Mouse (Mus musculus) heart, postnatal 0 days (tissue): ENCODE data around the gene Map2. TPM values are rescaled to one million over a fixed set of nuclear protein-coding genes. Genes with fewer than 3 reads are reported as not detected.

Experiments used
- ATAC-seq: fragments of 200-750 bp; cut with Nextera tagmentation; 2 replicates; pipeline ENCODE4 v1.8.0; 2017; ENCODE audit warnings: low read depth, moderate number of reproducible peaks, moderate library complexity; ENCODE audit not compliant: insufficient read depth
- DNase-seq: peaks from one replicate; pipeline ENCODE4 v3.0.0-alpha.2; 2016; ENCODE audit warnings: low spot score
- H3K27ac ChIP-seq: fragments of 300-500 bp; sonication (generic); 2 replicates; pipeline ENCODE4 v1.5.1; 2014; ENCODE audit warnings: low read depth, mild to moderate bottlenecking
- H3K27me3 ChIP-seq: fragments of 300-500 bp; sonication (generic); 2 replicates; pipeline ENCODE4 v1.6.1; 2014; ENCODE audit warnings: low read length, mixed read lengths; ENCODE audit not compliant: control insufficient read depth, insufficient read depth
- H3K36me3 ChIP-seq: fragments of 300-500 bp; sonication (generic); replicated peaks from 2 replicates; pipeline ENCODE4 v1.6.1; 2014; ENCODE audit warnings: low read length, mixed read lengths; ENCODE audit not compliant: control insufficient read depth, insufficient read depth
- H3K4me1 ChIP-seq: fragments of 300-500 bp; sonication (generic); 2 replicates; pipeline ENCODE4 v1.6.1; 2014; ENCODE audit warnings: antibody characterized with exemption; ENCODE audit not compliant: control insufficient read depth, insufficient read depth
- H3K4me2 ChIP-seq: fragments of 300-500 bp; sonication (generic); 2 replicates; pipeline ENCODE4 v1.6.1; 2014; ENCODE audit warnings: low read depth, mild to moderate bottlenecking, low read length, moderate library complexity
- H3K4me3 ChIP-seq: fragments of 300-500 bp; sonication (generic); 2 replicates; pipeline ENCODE4 v1.5.1; 2014; ENCODE audit warnings: low read depth, low read length
- H3K9ac ChIP-seq: fragments of 300-500 bp; sonication (generic); replicated peaks from 2 replicates; pipeline ENCODE4 v1.6.1; 2014; ENCODE audit warnings: low read depth, low read length, mixed read lengths
- H3K9me3 ChIP-seq: fragments of 300-500 bp; sonication (generic); replicated peaks from 2 replicates; pipeline ENCODE4 v1.6.1; 2016; ENCODE audit warnings: low read length; ENCODE audit not compliant: control insufficient read depth
- CTCF ChIP-seq: IDR thresholded peaks from 2 replicates; pipeline ENCODE4 v1.5.1; 2016; ENCODE audit warnings: antibody characterized with exemption, control low read depth, low read depth
- EP300 ChIP-seq: IDR thresholded peaks from 2 replicates; pipeline ENCODE4 v1.6.1; 2016; ENCODE audit warnings: antibody characterized with exemption, low read depth
- WGBS: fragments of 180-500 bp; shearing (Covaris S2); extraction: QIAGEN DNeasy Blood & Tissue Kit; methylation state at CpG from one replicate; pipeline ENCODE4 v1.1.7; 2014; 5-methylcytosine and 5-hydroxymethylcytosine counted together
- polyA plus RNA-seq: library from polyadenylated mRNA; unstranded; fragments of >200 nt; fragmentation: Nextera tagmentation; extraction: Ambion mirVana; gene quantifications from 2 replicates; pipeline ENCODE4 v1.2.1, GENCODE M21; 2015
- total RNA-seq: library from RNA; depleted of rRNA; stranded (reverse); fragments of >200 nt; gene quantifications from 2 replicates; pipeline ENCODE4 v1.2.3, GENCODE M21; 2014; ENCODE audit warnings: low replicate concordance

The Map2 gene
- total and polyA plus RNA-seq, 2 experiments from 2014 or later: 0.97 to 19.9 TPM

DNA sequence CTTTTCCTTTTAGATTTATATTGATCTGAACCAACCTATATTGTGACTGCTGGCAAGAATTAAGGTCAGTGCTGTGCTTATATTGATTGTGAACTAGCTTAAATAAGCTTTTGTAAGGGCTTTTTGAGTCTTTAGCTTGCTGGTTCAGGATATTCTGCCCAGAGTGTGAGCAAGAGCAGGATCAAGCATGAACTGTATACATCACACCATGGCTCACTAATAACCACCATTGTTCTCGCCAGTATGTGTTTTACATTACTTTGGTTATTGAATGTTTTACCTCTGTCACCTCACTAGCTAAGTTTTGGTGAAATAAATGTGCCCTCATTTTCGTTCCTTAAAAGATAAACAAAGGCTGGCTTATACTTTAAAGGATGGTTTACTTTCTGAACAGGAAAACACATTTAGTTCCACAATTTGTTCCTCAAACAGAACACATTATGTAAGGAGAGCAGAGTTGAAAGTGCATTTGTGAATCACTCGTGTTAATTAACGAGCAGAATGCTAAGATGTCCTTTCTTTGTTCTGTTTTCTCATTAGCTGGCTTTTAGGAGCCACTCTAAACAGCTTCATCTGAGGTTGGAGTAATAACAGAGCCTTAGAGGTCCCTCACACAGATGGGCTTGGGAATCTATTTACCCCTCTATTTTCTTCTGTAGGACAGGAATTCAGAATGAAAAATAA, 76.7 kb downstream of the Map2 start:
- H3K36me3 ChIP-seq: no peaks in the 10 kb centered on the region
- H3K4me2 ChIP-seq: no peak overlapping the region
- 64% methylated on average over 4 of the region's 4 CpGs for WGBS
- no peaks in the 10 kb centered on the region for H3K4me1 ChIP-seq
- H3K4me3 ChIP-seq: no peak overlapping the region
- TF ChIP-seq CTCF (no peak), EP300 (no peak)
- H3K27ac ChIP-seq: no peak overlapping the region
- no peaks in the 10 kb centered on the region for H3K9me3 ChIP-seq
- DNase-seq (no peak), ATAC-seq (no peak)
- H3K27me3 ChIP-seq: no peaks in the 10 kb centered on the region
- H3K9ac ChIP-seq: no peak overlapping the region

DNA sequence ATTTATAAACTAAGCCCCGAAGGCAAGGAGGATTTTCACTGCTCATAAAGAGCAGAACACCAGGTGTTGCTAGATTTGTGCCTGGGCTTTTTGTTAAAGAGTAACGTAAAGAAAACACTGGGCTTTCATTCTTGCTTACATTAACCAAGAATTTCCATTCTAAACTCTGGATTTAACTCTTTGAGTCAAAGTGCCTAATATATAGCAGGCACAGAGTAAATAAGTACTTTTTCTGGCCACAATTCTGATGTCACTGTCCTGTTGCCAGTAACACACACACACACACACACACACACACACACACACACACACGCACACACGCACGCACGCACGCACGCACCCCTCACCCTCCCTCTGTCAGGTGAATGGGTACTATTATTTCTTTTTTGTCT, 77.3 kb downstream of the Map2 start:
- H3K9ac ChIP-seq: no peak overlapping the region
- H3K27me3 ChIP-seq: no peaks in the 10 kb centered on the region
- H3K9me3 ChIP-seq: no peaks in the 10 kb centered on the region
- no peaks in the 10 kb centered on the region for H3K4me1 ChIP-seq
- no peak overlapping the region for H3K27ac ChIP-seq
- ATAC-seq: no peak
- 84% methylated on average over 8 of the region's 8 CpGs for WGBS
- no peak overlapping the region for H3K4me2 ChIP-seq
- no peak for DNase-seq
- no peaks in the 10 kb centered on the region for H3K36me3 ChIP-seq
- H3K4me3 ChIP-seq: no peak overlapping the region
- TF ChIP-seq EP300 (no peak), CTCF (no peak)

DNA sequence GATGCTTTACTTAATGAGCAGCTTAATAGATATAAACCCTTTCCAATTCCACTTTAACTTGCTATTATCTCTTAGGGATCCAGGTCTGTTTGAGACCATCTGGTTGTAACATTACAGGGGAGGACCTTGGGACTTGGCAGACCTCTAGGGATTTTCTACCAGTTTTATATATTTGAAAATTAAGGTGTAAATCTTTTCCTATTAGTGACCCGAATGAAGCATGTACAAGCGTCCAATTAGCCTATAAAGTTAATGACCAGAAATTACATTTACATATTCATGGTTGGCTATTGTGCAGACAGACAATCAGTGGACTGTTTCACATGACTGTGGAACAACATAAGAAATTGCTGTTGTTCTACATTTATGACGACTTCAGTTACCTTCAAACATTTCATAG, 88.1 kb downstream of the Map2 start:
- Histone ChIP-seq H3K9ac (no peak overlapping the region), H3K4me1 (no peaks in the 10 kb centered on the region), H3K36me3 (no peaks in the 10 kb centered on the region), H3K27ac (no peak overlapping the region), H3K4me2 (no peak overlapping the region), H3K27me3 (no peaks in the 10 kb centered on the region), H3K9me3 (no peaks in the 10 kb centered on the region), H3K4me3 (no peak overlapping the region)
- 75% methylated on average over 3 of the region's 3 CpGs for WGBS
- ATAC-seq (no peak), DNase-seq (no peak)
- no peak for TF ChIP-seq CTCF
- no peak for TF ChIP-seq EP300

DNA sequence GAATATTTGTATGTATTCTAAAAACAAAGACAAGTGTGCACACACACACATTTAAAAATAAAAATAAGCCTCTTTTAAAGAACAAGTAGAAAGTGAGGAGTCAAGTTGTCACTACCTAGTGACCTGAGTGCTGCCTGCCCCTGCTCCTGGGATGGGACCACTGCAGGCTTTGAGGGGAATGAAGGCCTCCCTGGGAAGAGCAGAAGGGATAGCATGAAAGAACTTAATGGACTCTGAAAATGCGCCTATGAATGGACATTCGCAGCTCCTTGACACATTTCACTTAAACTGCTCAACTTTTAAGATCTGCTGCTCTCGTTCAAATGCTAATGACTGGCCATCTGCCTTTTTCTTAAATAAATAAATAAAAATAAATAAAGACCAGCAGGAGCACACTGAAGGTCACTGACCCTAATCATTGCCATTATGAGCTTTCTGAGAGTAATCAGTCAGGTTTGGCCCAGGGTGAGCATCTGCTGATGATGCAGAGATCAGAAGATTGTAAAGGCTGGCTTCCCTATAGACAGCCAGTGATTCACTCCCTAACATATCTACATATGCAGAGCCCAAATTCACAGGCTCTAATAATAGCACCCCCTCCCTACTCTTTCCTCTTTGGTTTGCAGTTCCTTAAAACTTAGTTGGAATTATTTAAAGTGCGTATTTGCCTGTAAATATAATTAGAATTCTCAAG, 91.3 kb downstream of the Map2 start:
- no peaks in the 10 kb centered on the region for H3K9me3 ChIP-seq
- no peaks in the 10 kb centered on the region for H3K27me3 ChIP-seq
- no peak for DNase-seq
- TF ChIP-seq CTCF (no peak), EP300 (no peak)
- no peak overlapping the region for H3K4me3 ChIP-seq
- WGBS: 64% methylated on average over 4 of the region's 4 CpGs
- H3K4me2 ChIP-seq: no peak overlapping the region
- no peaks in the 10 kb centered on the region for H3K4me1 ChIP-seq
- no peaks in the 10 kb centered on the region for H3K36me3 ChIP-seq
- no peak overlapping the region for H3K9ac ChIP-seq
- no peak for ATAC-seq
- no peak overlapping the region for H3K27ac ChIP-seq

DNA sequence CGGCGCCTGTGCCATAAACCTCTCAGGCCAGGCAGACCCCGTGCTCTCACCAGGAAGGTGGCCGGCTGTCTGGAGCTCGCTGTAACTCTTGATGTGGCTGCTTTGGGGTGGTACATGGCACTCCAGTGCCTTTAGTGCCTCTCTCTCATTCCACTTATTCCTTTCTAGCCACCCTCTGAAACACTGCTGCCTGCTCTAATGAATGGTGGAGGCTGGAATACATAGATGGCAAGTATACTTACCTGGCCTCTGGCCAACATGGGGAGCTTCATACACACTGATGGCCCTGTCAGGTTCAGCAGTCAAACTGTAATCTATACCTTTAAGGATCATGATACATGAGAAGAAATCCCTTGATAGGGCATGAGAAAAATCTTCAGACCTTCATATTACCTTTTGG, 102.6 kb downstream of the Map2 start:
- H3K9ac ChIP-seq: no peak overlapping the region
- no peaks in the 10 kb centered on the region for H3K36me3 ChIP-seq
- DNase-seq: no peak
- H3K9me3 ChIP-seq: no peaks in the 10 kb centered on the region
- TF ChIP-seq CTCF (no peak), EP300 (no peak)
- no peaks in the 10 kb centered on the region for H3K27me3 ChIP-seq
- no peak overlapping the region for H3K4me2 ChIP-seq
- 87% methylated on average over 3 of the region's 5 CpGs for WGBS
- no peaks in the 10 kb centered on the region for H3K4me1 ChIP-seq
- H3K27ac ChIP-seq: no peak overlapping the region
- no peak for ATAC-seq
- no peak overlapping the region for H3K4me3 ChIP-seq
